Mouse (Mus musculus) T-helper 2 cell (primary cell): ENCODE data around the gene Atp2c2.

Source experiments
- in situ Hi-C: fragments of 300-600 bp; cut with MboI, MseI; formaldehyde crosslinking; loops from one replicate; pipeline ENCODE4 v1.15.1; 2025; ENCODE audit warnings: high pct_unique_total_duplicates

The Atp2c2 gene

GRCm38 (mm10) chr8:119742409-119742808 is 42.6 kb downstream of the Atp2c2 start:
- in situ Hi-C loops = no loop called here

GRCm38 (mm10) chr8:119743291-119744026 is 43.6 kb downstream of the Atp2c2 start:
- in situ Hi-C loops = no loop called here

- in situ Hi-C loops = no loop called here
Observed at GRCm38 (mm10) chr8:119744604-119745003, 44.8 kb downstream of the Atp2c2 start.

- in situ Hi-C loops = no loop called here
Observed at GRCm38 (mm10) chr8:119755238-119756146, 55.7 kb downstream of the Atp2c2 start.

- in situ Hi-C loops = no loop called here
Observed at GRCm38 (mm10) chr8:119756147-119756461, 56.3 kb downstream of the Atp2c2 start.

GRCm38 (mm10) chr8:119756538-119756937 is 56.7 kb downstream of the Atp2c2 start:
- in situ Hi-C loops = no loop called here

GRCm38 (mm10) chr8:119761692-119762091 is 61.9 kb downstream of the Atp2c2 start:
- in situ Hi-C loops = no loop called here

- in situ Hi-C loops = no loop called here
Observed at GRCm38 (mm10) chr8:119762226-119763220, 62.7 kb downstream of the Atp2c2 start.

GRCm38 (mm10) chr8:119765311-119765710 is 65.5 kb downstream of the Atp2c2 start:
- in situ Hi-C loops = no loop called here

- in situ Hi-C loops = no loop called here
Observed at GRCm38 (mm10) chr8:119765761-119766444, 66.1 kb downstream of the Atp2c2 start.

GRCm38 (mm10) chr8:119776668-119777245 is 76.9 kb downstream of the Atp2c2 start:
- in situ Hi-C loops = loop anchor here (5.0 kb wide), 2 partner anchors 66 to 89 kb away; partner anchors contain the start of gene Cotl1

- in situ Hi-C loops = loop anchor here (5.0 kb wide), 2 partner anchors 65 to 90 kb away; partner anchors contain the start of gene Cotl1
Observed at GRCm38 (mm10) chr8:119777765-119778164, 78.0 kb downstream of the Atp2c2 start.

- in situ Hi-C loops = loop anchor here (5.0 kb wide), 2 partner anchors 64 to 91 kb away; partner anchors contain the start of gene Cotl1
Observed at GRCm38 (mm10) chr8:119778263-119778662, 78.5 kb downstream of the Atp2c2 start, which contains the start of gene Tldc1. Gene Tldc1, minus strand, starts transcription at chr8:119778416.

GRCm38 (mm10) chr8:119779013-119779737 is 79.4 kb downstream of the Atp2c2 start:
- in situ Hi-C loops = loop anchor here (5.0 kb wide), 2 partner anchors 63 to 92 kb away; partner anchors contain the start of gene Cotl1

GRCm38 (mm10) chr8:119780402-119781049 is 80.7 kb downstream of the Atp2c2 start:
- in situ Hi-C loops = no loop called here

- in situ Hi-C loops = no loop called here
Observed at GRCm38 (mm10) chr8:119781086-119781840, 81.5 kb downstream of the Atp2c2 start.

GRCm38 (mm10) chr8:119782715-119783114 is 82.9 kb downstream of the Atp2c2 start:
- in situ Hi-C loops = no loop called here

- in situ Hi-C loops = no loop called here
Observed at GRCm38 (mm10) chr8:119783579-119783978, 83.8 kb downstream of the Atp2c2 start.
